Mouse (Mus musculus) CD8-positive naive resting alpha-beta T cell, adult 2 months (primary cell): ENCODE results near the gene Fam76a.

Experiments used
- DNase-seq, 2 experiments: peaks; one replicate each; pipeline ENCODE4 v3.0.0; 2022; ENCODE audit warnings: low read depth in 2 of 2, low spot score in 2 of 2

Fam76a gene

DNA sequence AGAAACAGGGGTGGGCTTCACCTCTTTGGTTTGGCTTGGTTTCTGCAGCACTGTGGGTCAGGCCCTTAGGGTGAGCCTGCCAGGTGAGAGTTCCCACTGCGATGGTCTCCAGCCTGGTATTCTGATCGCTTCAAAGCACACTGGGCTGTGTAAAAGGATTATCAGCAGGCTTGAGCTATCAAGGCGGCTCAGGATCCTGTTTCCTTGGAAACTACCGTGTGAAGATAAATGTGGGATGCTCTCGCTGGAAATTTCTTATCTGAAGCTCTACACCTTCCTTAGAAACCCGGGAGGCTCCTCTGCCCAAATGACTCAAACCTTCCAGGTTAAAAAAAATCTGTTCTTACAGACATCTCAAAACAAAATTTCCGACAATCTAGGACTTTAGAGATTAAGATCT is 28.0 kb downstream of the Fam76a start:
- DNase-seq = no peak

DNA sequence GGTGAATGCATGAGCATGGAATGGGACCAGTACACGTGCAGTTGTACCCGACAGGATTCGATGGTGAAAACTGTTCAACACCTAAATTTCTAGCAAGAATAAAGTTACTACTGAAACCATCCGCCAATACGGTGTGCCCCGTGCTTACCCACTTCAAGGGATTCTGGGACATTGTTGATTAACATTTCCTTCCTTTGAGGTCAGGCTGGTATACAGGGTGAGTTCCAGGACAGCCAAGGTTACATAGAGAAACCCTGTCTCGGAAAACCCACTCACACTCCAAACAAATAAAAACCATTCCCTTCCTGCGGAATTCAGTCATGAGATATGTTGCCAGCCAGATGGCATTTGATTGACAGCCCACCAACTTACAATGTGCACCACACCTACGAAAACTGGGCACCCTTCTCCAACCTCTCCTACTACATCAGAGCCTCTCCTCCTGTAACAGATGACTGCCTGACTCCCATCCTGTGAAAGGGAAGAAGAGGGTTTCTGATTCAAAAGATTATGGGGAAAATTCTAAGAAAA is 37.4 kb downstream of the Fam76a start:
- no peak for DNase-seq

DNA sequence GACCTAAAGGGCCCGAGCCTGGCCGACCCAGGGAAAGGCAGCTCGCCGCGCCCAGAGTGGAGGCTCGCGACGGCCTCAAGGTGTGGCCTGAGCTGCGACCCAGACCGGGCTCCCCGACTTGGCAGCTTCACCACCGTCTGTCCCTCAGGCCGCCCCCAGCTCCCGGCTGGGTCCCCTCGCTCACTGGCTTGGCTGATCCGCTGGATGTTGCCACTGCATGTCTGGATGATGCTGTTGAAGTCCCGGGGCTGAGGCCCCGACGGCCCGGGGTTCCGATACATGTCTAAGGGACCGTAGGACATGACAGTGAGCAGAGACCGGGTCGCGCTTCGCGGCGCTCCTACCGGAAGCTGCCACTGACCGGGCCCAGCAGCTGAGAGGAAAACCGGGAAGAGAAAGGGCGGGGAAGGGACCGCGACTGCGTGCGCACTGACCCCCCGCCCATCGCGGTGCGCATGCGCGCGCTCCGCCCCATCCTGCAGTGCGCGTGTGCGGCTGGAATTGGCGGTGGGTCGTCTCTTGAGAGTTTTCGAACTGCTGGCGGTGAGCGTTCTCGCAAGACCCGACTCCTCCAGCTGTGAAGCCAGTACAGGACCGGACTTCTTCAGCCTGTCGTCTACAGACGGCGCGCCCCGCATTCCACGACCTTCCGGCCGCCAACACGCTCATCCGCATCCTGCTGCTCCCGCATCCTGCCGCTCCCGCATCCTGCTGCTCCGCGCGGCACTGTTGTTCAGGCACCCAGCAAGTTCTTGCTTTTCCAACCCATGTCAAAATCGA is 38.1 kb downstream of the Fam76a start, which contains the start of gene Stx12:
Stx12 (minus strand) TSS at position 446 of the 780 bp plus-strand sequence.
- DNase-seq = peak; percentile 62 to 70

DNA sequence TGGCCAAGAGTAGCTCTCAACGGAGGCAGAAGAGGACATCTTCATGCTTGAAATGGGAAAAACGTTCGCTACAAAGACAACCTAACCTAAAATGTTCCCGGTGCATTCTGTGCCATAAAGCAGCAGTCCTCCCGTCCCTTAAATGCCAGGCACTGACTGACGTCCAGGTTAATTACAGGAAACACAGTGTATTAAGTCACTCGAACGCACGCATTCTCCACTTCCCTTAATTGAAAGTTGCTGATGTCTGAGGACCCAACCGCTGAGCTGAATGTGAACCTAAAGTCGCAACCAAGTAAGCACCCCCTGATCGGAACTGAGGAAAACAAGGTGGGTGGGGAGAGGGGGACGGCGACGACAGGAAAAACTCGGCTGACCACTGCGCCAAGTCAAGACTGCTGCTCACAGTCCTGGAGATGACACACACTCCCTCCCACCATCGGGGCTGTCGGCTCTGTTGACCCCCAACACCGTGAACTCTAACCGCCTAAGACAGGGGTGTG is 38.7 kb downstream of the Fam76a start:
- no peak for DNase-seq

DNA sequence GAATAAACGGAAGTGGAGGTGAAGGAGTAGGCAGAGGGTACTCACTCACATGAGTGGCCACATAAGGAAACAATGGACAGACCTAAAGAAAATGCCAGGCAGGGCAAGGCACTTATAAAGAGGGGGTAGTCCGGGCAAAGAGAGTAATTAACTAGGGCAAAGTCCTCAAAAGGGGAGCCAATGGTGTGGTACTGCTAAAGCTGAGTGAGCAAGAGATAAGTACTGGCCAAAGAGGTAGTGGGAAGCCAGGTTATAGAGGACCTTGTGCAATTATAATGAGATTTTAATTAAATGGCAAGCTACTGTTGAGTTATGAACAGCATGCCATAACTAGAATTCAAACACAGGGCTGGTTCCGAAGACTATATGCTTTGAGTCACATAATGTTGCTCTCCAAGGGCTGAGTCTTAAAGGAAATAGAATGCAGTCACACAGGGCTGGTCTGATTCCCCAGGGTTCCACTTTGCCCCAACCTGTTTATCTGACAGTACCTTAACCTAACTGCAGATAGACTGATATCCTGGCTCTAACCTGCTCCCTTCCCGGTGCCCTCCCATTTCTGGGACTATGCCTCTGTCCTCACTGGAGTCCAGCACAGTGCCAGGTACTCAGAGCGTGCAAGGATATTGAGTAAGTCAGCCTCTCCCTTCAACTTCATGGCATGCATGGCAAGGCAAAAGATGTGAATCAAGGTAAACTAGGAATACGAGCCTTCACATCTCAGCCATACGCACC is 47.8 kb downstream of the Fam76a start:
- no peak for DNase-seq

DNA sequence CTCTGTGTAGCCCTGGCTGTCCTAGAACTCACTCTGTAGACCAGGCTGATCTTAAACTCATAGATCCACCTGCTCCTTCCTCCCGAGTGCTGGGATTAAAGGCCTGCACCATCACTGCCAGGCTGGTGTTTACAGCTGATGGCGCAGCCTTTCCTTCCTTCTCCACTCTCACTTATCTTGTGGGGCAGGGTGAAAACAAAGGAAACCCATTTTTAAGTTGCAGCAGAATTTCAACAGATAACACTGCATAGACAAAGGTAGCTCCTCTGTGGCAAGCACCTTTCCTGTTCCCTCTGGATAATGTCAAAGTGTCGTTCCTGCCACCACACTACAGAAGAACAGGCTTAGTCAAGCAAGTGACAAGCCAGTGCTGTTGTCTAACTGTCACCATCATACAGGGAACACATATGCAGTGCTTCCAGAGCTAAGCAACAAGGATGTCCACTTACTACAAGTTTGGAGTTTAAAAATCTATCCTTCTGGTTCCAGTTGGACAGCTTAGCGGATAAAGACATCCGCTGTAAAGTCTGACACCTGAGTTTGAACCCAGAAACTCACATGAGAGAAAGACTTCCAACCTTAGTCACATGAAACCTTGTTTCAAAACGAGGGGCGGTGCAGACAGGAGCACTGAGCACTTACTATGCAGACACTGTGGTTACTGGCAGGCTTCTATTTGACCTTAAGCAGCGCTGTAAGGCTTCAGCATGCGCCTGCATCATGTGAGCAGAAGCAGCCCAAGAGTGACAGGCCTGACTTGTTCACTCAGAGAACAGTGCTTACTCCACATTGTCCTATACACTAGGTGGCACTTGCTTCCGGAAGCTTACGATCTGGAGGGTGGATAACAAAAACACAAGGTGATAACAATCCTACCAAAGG is 48.6 kb downstream of the Fam76a start:
- no peak for DNase-seq

DNA sequence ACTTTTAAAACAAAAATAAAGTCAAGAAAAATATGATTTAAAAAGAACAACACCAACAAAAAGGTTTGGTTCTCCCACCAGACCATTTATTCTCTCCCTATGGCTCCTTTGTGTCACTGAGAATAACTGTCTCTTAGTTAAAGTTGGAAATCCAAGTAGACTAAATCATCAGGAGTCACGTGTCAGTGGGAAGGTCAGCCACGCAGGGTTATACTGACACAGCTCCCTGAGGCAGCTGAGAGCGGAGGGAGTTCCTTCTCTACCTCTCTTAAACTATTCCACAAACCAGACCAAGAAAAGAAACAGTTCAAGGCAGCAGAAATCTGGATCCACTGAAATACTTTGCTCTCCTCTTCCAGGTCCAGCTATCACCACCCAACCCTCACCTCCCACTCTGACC is 51.2 kb downstream of the Fam76a start:
- no peak for DNase-seq

DNA sequence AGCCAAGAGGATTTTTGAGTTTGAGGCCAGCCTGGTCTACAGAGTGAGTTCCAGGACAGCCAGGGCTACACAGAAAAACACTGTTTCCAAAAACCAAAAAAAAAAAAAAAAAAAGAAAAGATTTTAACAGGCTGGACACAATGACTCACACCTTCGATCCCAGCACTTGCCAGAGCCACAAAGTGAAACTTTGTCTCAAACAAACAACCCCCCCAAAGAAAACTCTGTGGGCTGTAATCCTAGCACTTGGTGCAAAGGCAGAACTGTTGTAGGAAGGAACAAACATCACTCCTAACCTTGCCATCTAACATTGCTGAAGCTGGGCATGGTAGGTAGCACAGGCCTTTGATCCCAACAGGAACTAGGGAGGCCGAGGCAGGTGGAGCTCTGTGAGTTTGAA is 57.5 kb downstream of the Fam76a start:
- no peak for DNase-seq

DNA sequence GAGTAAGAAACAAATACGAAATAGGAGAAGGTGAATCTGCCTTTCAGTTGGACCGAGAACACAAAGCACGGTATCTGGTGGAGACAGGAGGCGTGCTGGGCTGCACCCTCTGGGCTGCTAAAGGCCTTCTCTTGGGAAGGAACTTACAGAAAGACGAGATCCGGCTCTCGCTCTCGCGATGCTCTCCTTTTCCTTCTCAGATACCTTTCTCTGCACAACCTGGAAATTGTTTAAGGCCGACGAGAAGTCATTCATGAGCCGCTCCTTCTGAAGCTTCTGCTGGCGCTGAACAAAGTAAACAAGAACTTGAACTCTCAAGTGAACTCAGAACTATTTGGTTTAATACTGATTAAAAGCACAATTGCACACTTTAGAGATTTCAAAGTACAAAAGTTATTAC is 59.3 kb downstream of the Fam76a start:
- no peak for DNase-seq

DNA sequence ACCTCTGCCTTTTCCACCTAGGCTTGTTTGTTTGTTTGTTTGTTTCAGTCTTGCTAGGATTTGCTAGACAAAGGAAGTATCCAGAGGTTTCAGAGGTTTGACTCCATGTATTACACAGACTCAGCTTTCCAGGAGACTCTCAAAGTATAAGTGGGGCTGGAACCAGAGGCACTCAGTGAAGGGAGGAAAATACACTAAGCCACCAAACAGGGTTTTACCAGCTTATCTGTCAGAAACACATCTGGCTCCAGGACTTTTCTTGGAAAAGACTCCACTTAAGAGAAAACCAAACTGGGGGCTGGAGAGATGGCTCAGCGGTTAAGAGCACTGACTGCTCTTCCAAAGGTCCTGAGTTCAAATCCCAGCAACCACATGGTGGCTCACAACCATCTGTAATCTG is 61.5 kb downstream of the Fam76a start:
- no peak for DNase-seq
